Mouse (Mus musculus) thymus, postnatal 0 days (tissue): Measurements from ENCODE around the gene Zfhx3. TPM values are rescaled to one million over a fixed set of nuclear protein-coding genes. Genes with fewer than 3 reads are reported as not detected.

Source experiments
- DNase-seq: peaks from one replicate; pipeline ENCODE4 v3.0.0-alpha.2; 2015; ENCODE audit warnings: low spot score
- polyA plus RNA-seq: library from polyadenylated mRNA; unstranded; fragments of >200 nt; fragmentation: Nextera tagmentation; extraction: Ambion mirVana; gene quantifications from 2 replicates; pipeline ENCODE4 v1.2.1, GENCODE M21; 2015

Zfhx3 gene
- polyA plus RNA-seq, 1 experiment from 2014 or later: 1.9 TPM

DNA sequence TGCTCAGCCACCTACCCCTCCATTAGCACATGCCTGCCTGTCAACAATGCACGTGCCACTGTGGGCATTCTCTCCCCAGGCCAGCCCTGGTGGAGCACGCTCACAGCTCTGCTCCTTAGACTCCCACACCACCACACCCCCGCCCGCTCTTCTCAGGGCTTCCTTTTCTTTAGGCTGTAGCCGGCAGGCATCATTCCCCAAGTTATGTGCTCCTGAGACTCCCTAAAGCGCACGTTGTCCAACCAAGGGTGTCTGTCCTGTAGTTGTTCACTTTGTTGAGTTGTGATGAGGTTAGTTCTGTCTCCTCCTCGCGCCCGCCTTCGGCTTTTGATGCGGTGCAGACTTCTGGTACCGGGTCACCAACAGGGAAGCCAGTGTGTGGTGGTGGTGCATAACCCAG lies 755.1 kb downstream of the Zfhx3 start:
- no peak for DNase-seq

DNA sequence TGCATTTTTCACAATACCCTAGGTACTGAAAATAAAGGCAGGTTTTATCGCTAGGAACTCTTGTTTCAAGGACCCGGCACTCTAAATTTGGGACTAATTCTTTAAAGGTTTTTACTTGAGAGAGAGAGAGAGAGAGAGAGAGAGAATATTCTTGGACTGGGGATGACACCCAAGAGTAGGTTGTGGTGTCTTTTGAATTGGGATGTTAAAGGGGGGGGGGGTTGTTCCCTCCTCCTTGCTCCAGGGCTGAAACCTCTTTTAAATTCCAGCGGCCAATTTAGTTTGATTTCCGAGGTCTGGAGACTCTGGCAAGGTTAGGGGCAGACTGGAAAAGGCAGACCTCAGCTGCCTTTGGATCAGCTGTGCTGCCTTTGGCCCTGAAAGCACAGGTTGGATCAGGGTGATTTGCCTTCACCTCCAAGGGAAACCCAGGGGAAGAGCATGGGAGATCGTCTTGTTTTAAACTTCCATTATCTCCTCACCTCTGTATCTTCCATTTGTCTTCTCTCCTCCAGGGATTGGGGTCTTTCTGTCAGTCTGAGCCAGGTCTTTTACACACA lies 755.7 kb downstream of the Zfhx3 start:
- DNase-seq: no peak

DNA sequence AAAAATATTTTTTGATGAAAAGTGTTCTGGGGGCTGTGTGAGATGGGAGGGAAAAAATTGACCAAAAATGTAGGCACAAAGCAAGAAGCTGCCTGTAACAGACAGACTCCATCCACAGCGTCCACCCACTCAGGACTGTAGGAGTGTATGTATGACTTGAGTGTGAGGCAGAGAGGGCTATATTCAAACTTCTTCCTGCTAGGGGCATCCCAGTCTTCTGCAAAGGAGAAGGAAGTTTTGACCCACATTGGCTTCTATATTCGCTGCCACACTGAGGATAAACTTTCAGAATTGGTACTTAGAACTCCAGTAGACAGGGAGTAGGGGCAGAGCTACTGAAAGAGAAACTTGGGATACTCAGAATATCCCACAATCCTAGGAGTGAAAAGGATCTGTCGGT lies 756.6 kb downstream of the Zfhx3 start:
- no peak for DNase-seq

DNA sequence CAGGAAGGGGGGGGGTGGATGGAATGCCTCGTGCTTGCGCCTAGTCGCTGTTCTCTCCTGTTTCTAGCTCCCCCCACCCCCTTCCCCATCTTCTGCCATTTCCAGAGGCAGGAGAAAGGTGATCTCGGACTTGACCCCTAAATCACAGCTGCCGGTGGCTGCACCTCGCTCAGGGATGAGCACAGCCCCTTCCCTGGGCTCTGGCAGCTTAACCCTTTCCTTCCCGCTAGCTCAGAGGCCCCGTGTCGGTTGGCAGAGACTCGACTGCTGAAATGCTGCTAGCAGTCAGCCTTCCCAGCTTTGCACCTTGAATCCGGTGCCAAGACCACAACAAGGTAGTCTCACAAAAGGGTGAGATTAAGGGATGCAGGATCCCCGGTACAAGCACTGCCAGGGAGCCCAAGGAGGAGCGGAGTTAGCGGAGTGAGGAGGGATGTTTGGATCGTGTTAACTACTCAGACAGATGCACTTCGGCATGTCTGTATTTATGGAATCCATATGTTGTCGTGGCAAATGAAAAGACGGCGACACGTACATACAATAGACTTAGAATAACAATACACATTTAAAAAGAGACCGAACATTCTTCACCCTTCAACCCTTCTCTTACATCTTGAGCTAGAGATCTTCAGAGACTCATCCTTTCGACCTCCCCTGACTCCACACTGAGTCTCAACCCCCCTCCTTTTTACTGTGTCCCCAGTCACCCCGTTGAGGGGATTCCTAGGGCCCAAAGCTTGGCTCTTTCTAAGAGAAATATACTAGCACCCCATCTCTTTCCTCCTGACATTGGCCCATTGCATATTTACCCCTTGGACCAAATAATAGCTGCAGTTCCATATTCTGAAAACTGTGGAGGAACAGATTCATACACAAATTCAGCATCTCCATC lies 757.3 kb downstream of the Zfhx3 start:
- DNase-seq: no peak

DNA sequence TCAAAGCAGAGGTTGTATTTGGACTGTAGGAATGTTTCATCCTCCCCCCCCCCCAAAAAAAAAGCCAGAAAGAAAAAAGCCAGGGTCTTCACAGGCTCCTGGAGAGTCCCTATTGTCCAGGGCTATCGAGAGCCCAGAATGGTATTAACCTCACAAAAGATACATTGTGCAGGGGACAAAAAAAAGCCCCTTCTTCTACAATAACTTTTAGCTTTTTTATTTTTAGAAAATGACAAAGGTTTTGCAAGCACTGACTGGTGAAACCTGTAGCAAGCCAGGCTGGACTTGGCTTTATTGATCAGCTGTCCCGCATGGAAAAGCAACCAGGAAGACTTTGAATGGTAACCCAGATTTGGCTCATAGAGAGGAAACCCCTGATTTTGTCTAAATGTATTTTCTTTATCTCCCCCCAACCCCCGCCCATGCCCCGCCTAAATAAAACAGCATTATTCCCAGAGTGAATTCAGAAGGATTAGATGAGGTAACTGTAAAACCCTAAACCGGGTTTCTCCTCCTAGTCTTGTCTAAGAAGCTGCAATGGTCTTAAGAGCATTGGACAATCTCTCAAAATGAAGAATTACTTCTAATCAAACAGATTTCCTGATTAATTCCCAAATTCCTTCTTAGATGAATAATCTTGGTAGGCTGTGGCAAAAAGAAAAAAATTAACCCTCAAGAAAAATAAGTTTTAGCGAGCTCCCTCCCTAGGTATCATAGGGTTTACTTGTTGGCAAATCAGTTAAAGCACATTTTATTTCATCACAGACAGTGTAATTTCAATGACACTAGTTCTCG lies 759.1 kb downstream of the Zfhx3 start:
- no peak for DNase-seq

DNA sequence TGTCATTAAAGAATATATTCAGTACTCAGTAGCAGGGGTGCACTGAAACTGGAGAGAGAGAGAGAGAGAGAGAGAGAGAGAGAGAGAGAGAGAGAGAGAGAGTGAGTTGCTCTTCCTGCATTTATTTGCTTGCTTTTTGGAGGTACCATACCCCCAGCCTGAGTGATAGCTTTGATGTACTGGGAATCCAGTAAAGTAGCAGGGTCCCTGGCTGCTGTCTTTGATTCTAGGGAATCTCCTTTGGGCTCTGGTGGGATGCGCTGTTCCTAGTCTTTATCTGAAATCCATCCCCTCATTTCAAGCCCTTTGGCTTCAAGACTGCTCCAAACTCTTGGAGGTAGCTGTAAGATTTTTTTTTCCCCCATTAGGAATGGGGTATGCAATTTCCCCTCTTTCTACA lies 759.8 kb downstream of the Zfhx3 start:
- no peak for DNase-seq

DNA sequence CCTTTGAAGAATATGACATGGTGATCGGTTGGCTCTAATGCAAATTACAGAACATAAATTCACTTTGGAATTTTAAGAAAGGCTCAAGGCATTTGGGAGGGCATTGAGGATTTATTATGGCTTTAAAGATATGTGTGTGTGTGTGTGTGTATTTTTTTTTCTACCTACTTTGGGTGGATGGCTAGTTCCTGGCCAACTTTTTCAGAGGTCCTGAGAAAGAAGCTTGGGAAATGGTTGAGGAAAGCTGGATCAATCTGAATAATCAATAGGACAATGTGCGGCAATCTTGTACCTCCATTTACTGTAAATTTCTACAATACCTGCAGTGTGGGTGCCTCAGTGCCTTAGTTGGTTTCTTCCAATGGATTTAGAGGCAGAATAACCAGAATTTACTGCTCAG lies 763.3 kb downstream of the Zfhx3 start:
- no peak for DNase-seq

DNA sequence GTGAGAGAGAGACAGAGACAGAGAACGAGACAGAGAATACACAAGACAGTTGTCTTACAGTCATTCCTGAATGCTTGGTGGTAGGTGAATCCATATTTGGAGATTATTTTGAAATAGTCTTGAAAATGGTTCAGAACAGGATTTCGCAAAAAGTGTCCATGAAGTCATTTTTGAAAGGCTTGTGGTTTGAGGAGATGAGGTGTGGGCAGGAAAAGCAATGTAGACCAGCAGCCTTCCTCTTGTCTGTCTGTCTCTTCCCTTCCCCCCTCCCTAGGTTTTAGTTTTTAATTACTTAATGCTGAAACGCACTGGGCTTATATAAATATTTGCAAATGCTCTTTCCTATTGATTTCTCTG lies 764.0 kb downstream of the Zfhx3 start:
- no peak for DNase-seq

DNA sequence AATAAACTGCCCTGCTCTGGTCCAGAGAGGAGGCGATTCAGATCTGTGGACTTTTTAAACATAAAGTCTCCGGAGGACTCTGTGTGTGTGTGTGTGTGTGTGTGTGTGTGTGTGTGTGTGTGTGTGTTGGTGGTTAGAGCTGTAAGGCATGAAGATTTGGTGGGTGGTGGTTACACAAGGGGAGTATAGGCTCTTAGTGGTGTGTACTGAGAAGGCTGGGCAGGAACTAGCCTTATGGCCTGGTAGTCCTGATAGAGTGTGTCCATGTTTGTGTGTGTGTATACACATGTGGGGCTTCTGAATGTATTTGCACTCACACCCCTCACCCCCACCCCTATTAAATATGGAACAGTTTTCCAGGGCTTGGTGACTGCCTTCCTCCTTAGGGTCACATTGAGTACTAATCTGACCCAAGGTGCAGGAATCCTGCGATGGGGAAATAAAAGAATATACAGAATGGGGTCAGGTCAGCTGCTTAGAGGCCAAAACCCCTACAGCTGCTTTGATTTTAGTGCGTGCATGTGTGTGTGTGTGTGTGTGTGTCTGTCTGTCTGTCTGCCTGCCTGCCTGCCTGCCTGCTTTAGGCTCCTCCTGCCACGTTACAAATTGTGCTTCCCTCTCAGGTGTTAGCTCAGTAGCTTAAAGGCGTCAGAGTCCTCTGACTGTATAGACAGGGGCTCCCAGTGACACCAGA lies 764.6 kb downstream of the Zfhx3 start:
- DNase-seq: no peak

DNA sequence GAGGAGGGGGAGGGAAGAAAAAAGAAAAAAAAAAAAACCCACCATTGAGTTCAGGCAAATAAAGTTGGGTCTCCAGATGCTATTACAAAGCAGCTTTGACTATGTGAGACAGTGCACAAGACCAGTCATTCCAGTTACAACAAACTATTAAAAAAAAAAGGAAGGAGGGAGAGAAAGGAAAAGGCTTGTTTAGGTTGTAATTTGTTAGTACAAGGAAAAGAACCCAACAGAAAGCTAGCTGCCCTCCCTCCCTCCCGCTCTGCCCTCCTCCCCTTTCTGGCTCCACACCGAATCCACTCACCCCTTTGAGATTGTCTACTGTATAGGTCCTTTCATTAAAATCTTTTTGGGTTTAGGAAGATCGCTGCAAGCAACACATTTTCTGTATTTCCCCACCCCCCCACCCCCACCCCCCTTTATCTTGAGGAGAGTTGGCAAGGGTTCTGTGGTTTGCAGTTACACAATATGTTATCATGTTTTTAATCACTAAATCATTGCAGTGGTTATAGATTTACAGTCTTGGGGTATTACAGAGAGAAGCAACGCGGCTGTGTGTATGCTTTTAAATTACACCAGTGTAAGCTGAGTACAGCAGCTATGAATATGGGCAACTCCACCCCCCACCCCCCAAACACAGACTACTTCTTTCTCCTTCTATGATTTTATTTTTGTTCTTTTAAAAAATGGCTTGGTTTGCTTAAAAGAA lies 765.3 kb downstream of the Zfhx3 start:
- DNase-seq: no peak

DNA sequence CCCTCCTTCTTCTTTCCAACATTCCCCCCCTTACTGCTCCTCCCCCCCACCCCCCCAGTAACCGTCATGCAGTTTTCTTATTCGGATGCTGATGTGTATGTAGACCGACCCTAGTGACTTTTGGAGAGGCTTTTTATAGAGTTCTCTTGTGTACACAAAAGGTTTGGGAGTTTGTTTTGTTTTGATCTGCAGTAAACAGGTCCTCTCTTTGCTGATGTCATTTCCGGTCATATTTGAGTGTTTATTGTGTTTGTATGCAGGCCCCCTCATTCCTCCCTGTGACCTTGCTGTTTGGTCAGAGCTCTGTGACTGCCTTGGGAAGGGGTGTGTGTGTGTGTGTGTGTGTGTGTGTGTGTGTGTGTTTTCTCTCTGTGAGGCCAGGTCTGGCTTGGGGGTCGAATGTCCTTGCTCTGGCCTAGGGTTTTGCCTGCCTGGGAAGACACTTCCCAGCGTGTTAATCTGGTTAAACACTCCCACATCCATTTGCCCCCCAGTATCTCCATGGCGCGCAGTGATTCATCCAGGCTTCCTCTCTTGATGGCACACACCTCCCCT lies 766.5 kb downstream of the Zfhx3 start:
- DNase-seq: no peak

DNA sequence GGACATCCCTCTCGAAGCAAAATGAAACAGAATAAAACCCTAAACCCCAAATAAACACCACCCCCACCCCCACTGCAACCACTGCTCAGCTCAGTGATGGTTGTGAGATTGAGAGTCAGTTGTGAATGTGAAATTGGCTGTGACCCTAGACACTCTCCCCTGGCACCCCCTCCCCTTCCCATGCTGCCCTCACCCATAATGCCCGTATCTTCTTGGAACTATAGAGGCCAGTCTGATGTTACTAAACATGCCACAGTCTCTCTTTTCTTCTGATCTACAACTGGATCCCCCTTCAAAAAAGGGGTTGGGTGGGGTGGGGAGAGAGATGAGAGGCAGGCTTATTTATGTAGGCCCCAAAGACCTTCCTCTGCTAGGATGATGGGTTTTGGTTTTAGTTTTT lies 767.0 kb downstream of the Zfhx3 start:
- DNase-seq: no peak

DNA sequence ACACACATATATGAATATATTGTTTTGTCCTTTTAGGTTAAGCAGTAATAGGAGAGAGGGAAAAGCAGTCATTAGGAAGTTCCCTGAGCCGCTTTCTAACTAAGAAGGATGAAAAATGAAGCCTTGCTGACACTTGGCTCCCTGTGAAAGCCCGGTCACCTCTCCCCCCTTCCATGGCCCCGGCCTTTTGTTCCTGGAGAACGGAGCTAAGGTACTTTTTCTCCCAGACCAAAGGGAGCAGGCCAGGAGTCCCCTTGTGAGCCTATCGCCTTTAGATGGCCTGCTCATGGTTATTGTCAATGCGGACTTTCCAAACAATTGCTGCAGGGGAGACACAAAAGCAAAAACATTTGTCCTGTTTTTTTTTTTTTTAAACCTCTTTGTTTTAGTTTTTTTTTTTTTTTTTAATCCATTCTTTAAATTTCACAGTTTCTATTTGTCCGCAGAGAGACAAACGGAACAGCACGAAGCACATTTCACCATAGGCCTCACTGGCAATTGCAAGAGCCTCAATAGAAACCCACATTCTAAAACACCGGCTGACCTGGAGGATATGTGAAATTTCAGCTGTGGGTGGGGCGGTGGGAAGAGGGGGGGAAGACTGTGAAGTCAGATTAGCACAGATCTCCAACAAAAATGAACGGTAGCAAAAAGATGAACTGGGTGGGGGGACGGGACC lies 767.6 kb downstream of the Zfhx3 start:
- DNase-seq: no peak

DNA sequence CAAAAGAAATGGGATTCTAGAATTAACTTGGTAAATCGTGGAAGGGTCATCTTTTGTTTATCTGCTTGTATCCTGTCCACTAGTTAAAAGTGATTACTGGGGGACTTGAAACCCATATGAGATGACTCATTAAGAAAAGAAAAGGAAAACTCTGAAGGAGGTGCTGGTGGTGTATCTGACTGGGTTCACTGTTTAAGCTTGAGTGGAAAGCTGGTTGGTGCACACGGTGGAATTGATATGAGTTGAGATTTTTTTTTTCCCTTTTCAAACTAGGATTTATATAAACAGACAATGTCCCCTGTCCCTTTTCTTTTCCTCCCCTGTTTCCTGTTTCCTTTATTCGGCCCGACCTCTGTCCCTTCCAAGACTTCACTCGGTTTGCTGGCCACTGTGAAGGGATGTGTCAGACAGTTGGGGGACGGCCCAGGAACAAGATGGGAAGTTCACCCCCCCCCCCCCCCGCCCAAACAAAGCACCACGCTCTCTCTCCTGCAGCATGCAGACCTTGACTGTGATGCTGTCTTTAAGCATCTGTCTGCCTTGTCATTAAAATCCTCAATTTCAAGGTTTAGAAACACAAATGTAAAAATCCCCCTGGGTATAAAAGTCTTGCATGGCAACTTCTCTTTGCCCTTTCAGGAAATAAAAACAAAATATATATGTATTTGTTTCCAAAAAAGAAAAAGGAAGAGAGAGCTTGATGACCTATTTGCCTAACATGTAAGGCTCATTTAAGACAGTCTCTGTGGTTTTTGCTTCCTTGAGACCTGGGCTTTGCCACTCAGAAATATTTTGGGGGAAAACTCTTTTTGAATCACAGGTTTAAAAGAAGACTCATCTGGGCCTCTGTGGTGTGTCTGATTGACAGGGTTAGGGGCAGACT lies 768.4 kb downstream of the Zfhx3 start:
- no peak for DNase-seq

DNA sequence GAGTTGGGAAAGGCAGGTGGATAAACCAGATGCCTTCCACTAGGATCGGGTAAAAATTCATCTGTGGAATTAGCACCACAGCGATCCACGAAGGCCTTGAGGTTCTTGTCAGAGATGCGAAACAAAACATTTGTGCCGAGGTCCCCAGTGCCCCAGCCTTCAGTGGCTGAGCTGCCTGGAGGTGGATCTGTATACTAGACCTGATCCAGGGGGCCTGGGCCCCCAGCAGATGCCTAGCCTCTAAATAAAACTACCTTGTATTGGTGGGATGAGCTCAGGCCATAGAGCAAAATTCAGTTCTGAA lies 769.0 kb downstream of the Zfhx3 start:
- no peak for DNase-seq

DNA sequence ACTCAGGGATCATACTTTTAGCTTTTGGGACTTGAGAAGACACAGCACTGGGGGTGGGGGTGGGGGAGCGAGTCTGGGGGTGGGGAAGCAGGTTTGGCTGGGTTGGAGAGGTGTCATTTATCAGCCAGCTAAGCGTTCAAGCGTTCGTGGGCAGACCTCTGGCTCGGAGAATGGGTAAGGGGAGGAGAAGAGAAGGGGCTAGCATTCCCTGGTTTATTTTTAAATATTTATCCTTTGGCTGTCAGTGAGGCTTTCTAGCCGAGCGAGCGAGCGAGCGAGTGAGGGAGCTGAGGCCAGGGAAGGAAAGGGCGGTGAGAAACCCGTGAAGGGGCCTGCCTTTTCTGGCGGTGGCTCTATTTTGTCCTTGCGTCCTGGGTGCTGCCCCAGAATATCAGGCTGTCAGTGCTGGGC lies 769.6 kb downstream of the Zfhx3 start:
- no peak for DNase-seq

DNA sequence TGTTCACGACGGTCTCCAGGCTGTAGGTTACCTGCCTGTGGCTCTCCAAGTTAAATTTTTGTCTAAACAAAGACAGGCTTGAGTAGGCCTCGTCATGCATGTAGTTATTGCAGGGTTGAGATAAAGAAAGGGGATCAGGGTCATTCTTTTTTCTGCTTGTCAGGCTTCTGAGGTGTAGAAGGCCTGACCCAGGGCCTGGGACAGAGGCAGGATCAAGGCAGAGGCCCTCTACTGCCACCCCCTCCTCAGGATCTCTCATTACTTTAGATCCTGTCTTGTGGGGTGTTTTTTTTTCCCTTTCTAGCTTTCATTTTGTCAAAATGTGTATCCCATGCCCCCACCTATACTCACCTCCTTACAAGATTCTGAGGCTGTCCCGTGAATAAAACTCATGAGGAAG lies 770.2 kb downstream of the Zfhx3 start:
- DNase-seq: no peak

DNA sequence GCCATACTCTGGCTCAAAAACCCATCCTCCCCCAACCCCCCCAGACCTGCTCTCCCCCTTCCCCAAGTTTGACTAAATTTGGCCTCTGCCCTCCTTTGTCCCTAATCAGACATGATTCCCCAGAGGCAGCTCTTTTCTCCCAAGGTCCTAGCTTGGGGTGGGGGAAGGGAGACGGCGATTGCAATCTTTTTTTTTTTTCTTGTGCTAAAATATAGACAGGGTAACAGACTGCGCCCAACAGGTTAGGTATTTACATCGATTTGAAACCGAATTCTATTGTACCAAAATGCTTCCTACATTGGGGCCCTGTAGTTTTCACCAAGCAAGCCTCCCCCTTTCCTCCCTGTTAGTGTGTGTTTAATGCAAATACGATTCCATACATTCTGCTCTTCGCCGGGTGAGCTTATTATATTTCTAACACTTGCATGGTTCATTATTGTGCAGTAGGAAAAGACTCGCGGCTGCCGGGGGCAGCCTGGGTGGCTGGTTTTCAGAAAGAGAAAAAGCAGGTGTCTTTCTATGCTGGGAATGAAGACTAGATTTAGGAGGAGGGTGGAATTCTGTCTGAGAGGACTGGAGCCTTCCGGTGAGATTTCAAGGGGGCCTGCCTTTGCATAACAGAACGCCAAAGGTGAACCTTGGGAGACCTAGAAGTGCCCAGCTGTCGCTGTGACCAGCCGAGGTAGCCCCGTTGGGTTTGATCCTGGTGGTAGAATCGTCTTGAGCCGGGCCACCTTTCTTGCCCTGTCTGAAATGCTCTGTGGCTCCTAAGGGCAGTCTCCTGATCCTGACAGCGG lies 771.1 kb downstream of the Zfhx3 start:
- no peak for DNase-seq
